Mouse (Mus musculus) hematopoietic stem cell, adult 5-6 weeks (primary cell): ENCODE measurements around the gene Cmya5. TPM values are rescaled to one million over a fixed set of nuclear protein-coding genes. Genes with fewer than 3 reads are reported as not detected.
"Not testable (repeated sequence)": the region's sequence is repeated elsewhere in the genome, so short reads cannot be mapped to it uniquely, and the experiment has no call there.

Experiments used
- ATAC-seq, 2 experiments: fragments of 125-278 bp in 1 of 2; replicated peaks in 1 of 2; 2 replicates each; pipeline ENCODE4 v1.8.0; 2016 to 2017; ENCODE audit warnings: inconsistent platforms in 2 of 2, mild to moderate bottlenecking in 2 of 2, moderate number of reproducible peaks in 2 of 2, low read depth in 1 of 2, moderate TSS enrichment in 1 of 2; ENCODE audit not compliant: low FRiP score in 2 of 2, poor library complexity in 2 of 2, severe bottlenecking in 2 of 2, insufficient read depth in 1 of 2, low TSS enrichment in 1 of 2
- total RNA-seq: library from RNA; stranded (forward); fragments of 172-1452, 232-1000 nt; gene quantifications from 2 replicates; pipeline ENCODE4 v1.2.3, GENCODE M21; 2017

Gene Cmya5
- 0.56 and 0.65 TPM in 2 replicates for total RNA-seq

DNA sequence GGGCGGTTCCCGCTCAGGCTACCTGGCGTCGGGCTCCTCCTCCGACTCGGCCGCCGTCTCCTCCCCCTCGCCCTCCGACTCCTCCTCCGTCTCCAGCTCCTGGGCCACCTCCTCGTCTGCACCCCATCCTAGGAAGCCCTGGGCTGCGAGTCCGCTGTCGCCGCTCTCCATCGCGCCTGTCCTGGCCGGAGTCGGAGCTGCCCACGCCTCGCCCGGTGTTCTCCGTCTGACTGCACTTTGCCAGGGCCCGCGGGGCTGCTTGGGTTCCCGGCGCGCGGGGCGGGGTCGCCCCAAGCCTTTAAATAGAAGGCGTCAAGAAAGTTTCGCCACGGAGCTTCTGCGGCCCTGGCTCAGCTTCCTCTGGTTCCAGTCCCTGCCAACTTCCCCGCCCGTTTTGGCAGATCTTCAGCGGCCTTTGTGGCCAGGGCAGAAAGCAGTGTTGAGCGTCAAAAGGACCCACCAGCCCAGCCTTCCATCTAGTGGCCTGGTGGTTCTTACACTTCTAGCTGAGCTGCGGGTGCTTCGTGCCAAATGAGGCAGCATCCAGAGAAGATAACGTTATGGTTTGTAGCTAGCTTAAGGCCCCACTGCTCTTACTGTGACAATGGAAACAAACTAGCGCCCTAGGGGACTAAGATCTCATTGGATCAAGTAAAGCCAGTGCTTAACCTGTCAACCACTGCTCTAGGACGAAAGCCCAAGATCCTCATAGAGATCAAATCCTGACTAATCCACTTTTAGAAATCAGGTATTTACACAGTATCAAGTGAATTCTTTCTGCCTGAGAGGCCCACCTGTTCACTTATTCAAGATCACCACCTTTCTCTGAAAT, at the start of gene Cmya5:
Cmya5 (minus strand) TSS at position 389 of the 832 bp plus-strand sequence.
- peak; percentile 93 to 98 for ATAC-seq

DNA sequence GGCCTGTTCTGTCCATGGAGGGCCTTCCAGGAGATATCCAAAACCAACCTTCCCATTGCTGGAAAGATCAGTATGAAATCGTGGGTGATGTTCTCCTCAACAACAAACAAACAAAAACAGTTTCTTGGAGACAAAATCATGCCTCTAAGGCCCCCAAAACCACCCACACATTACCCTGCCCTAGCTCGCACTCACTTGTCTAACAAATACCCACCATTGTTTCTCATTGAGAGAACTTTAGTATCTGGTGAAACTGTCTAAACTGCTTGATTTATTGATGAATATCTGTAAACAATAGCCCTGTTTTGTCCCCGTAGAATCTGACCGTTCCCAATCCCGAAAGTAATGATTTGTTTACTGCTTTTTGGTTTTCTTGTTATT, 48.1 kb upstream of the Cmya5 start:
- ATAC-seq = no peak

DNA sequence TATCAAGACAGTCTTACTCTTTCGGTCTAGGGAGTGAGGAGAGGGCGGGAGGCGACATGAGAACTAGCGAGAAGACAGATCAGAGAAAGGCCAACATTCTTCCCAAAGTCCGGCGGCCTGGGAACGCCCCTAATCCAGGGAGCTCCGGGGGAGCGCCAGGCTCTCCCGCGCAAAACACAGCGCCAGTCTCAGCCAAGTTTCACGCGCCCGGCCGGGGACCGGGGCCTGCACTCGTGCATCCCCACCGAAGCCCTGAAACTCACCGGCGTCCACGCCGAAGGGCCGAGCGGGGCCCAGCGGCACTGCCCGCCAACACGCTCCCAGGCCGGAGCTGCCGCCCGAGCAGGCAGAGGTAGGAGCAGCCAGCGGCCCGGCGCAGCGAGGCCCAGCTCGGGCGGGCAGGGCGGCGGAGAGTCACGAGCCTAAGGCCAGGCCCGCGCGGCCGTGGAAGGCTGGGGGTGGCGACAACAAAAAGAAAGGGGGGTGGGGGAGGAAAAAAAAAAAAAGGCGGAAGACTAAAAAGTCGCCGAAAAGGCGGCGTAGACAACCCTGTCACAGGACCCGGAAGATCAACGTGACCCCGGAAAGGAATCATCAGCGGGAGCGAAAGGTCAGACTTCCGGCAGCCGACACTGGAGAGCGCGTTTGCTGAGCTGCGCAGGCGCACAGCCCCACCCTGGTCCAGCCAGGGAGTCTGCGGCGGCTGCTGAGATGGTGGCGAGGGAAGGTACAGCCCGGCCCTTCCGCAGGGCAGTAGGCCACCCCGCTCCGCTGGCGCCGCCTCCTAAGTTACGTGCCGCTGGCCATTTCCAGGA, 47.5 kb upstream of the Cmya5 start, which contains the start of gene Tent2:
Tent2 (minus strand) TSS at position 555 of the 815 bp plus-strand sequence.
- ATAC-seq = peak; percentile 96 to 99

DNA sequence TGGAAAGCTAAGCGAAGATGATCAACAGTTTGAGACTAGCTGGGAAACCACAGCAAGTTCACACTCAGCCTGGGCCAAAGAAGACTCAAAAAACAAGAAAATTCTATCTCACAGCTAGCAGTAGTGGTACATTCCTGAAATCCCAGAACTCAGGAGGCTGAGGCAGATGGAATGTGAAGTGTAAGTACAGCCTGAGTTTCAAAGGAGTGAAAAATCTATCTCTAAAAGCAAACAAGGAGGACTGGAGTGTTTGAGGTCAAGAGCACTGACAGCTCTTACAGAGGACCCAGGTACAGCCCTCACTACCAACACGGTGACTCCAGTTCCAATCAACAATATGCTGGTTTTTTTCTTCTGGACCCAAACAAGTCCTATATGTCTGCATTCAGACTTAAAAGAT, 44.9 kb upstream of the Cmya5 start:
- no peak for ATAC-seq

DNA sequence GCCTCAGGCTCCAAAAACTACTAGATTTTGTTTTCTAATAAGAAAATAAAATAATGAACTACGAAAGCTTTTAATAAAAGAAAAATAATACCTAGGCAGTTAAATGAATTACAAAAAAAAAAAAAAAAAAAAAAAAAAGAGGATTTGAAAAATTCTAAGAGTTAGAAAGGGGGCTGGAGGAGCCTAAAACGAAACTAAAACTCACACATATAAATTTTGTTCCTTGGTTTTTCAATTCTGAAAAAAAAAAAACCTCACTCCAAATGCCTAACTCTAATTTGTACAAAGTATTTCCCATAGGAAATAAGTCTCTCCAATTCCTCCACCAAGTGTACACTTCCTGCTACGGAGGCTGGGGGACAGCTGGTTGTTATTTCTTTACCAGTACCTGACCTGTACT, 44.2 kb upstream of the Cmya5 start:
- no peak for ATAC-seq

DNA sequence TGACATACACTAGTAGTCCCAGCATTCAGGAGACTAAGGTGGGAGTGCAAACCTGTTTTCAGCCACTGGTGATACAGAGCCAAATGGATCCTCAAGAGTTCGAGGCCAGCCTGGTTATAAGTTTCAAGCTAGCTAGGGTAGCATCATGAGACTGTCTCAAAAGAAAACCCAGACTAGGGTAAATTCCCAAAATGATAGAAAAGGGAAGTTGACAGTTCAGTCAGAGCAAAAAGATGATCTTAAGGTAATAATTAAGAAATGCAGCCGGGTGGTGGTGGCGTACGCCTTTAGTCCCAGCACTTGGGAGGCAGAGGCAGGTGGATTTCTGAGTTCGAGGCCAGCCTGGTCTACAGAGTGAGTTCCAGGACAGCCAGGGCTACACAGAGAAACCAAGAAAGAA, 43.3 kb upstream of the Cmya5 start:
- ATAC-seq = not testable (repeated sequence)

DNA sequence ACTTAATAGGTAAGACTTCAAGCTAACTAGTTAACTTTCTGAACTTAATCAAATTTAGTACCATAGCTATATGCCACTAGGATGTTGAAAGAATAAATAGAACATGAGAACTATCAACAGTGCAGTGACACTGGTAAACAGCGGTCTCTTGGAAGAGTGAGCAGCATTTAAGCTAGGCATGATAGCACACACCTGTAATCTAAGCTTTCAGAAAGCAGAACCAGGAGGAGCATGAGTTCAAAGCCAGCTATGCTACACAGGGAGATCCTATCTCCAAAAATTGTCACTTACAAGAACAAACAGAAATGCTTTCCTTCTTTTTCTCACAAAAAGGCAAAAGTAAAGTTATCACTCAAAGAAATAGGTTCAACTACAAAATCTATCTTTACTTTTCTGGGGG, 35.8 kb upstream of the Cmya5 start:
- ATAC-seq = no peak

DNA sequence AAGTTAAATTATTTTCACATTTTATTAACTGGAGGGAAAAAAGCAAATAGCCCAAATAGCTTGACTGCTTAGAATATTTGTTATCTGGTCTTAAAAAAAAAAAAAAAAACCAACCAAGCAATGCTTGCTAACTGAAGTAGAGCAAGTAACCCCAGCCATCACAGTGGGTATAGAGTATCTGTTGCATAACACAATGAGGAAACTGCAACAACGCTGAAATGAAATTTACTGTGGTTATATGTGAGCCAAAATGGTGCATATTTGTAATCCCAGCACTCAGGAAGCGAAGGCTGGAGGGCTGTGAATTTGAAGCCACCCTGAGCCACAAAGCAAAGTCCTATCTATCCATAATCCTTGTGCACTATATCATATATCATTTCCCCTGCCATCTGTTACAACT, 35.0 kb upstream of the Cmya5 start:
- ATAC-seq = peak in 1 of 2 experiments; percentile 48; a peak in 1 of 4 replicates

DNA sequence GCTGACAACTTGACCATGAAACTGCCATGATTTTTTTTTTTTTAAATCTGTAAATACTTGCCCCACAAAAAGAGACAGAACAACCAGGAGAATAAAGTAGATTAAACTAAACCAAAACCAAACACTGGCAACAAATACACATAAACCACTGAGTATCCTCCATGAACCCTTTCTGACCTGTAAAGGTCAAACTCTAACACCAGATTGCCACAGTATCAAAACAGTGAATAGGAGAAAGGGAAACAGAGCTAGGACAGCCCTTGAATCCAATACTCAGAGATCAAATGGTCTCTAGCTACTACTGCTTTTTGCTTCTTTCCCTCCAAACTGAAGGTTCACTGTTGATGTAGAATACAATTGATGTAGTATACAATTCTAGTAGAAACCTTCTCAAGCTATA, 33.0 kb upstream of the Cmya5 start:
- no peak for ATAC-seq

DNA sequence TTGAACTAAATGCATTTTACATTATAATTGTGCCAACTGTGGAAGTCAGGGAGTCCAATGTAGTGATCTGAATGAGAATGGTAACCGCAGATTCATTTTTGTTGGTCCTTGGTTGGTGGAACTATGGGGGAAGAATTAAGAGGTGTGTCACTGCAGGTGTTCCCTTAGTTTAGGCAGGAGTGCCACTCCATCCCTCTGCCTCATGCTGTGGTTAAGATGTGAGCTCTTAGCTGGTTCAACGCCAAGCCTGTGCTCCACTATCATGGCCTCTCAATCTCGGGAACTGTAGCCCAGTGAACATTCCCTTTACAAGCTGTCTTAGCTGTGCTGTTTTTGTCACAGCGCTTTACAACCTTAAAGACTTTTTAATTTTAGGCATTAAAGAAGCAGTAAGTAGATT, 18.8 kb upstream of the Cmya5 start:
- ATAC-seq = no peak

DNA sequence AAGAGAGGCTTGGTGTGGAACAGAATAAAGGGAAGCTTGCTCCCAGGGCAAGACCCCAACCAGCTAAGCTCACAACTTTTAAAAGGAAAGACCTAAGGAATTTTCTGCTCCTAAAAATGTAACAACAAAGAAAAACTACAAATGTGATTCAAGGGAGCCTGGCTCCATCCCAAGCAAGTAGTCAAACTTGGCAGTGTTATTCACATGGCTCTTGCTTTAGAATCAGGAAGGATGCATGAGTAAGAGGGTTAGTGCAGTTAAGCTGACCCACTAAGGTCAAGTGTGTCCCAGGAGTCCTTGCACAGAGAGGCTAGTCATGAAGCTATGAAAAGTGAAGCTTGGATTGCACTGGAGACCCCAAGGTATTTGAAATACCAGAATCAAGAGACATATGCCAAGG, 17.9 kb upstream of the Cmya5 start:
- ATAC-seq = no peak

DNA sequence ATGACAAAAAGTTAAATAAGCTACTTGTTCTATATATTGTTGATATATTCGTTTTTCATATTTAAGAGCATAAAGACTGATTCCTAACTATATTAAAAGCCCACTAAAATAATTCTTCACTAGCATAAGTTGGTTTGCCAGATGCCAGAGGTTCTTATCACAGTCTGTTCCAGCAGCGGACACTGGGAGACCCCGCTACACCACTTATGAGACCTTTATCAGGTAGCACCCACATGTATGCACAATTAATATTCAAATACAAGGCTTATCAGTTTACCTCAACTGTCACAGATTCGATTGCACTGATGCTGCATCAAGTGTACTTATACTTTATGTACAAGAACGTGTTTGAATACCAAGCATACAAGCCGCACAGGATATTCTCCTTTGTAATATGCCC, 13.7 kb upstream of the Cmya5 start:
- no peak for ATAC-seq

DNA sequence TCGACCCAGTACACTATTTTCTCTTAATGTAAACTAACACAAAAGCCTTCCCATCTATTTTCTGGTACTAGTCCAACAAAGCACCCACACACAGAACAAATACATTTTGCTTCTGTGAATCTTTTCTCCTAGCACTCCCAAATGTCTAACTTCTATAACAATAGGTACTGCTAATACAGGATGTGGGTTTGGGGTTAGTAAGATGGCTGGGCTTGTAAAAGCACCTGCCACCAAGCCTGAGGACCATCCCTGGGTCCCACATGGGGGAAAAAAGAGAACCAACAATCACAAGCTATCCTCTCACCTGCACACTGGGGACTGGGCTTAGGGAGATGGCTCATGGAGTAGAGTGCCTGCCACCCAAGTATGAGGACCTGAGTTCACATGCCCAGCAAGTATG, 8.8 kb upstream of the Cmya5 start:
- ATAC-seq = no peak

DNA sequence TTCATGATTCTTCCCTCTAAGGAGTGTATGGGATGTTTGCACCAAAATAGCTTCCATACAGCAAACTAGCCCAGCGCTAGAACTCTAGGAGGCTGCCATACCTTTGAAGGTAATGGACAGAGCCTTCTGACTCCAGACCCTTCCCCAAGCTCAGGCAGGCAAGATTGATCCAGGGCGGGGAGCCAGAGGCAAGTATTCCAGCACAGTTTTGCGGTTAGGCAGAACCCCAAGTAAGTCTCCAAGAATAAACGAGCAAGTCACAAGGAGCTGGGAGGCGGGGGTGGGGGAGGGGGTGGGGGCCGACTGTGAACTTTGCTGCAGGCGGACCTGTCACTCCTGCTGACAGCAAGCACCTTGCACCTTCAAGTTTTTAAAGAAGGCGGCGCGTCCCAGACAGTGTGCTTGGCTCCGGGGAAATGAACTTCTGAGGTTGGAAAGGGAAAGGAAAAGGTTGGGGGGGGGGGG, 673 bp downstream of the Cmya5 start:
- ATAC-seq = no peak

DNA sequence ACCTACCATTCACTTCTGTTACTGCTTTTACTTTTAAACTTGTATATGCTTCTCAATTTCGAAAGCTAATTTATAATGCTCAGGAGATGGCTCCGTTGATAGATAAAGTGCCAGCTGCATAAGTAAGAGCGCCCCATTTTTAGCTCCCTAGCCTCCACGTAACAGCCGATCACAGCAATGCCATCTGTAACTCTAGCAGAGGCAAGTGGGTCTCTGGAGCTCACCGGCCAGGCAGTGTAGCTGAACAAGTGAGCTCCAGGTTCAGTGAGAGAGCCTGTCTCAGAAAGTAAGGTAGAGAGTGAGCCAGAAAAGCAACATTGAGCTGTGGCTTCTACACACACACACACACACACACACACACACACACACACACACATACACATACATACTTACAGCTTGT, 3.3 kb downstream of the Cmya5 start:
- no peak for ATAC-seq

DNA sequence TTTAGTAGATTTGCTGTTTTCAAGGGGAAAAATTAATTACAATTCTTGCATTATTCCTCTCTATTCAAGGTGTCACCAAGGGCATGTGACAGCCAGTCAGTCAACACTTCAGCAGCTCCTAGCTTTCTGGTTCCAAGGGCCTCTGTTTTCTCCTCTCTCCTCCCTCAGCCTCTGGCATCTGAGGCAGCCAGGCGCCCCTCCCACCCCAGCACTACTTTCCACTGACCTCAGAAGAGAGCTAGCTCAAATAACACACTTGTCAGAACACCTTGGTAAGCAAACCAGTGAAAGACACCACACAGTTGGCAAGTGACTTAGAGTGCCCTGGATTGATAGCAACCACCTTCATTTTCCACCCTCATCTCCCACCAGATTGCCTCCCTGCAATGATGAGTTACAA, 6.5 kb downstream of the Cmya5 start:
- no peak for ATAC-seq

DNA sequence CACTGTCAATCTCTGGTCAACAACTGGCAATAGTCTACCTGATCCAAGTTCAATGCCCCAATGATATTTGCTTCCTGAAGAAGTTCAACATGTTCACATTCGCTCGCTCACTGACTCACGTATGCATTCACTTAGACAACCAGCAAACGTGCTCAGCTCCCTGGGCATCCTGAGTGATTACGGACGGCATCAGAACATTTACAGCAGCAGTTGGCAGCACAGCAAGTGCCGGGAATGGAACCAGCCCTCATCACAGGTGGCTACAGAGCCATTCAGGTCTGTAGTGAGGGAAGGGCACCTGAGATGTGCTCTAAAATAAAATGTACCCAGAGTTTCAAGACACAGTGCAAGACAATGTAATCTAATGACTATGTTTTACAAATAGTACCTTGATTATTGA, 7.4 kb downstream of the Cmya5 start:
- no peak for ATAC-seq

DNA sequence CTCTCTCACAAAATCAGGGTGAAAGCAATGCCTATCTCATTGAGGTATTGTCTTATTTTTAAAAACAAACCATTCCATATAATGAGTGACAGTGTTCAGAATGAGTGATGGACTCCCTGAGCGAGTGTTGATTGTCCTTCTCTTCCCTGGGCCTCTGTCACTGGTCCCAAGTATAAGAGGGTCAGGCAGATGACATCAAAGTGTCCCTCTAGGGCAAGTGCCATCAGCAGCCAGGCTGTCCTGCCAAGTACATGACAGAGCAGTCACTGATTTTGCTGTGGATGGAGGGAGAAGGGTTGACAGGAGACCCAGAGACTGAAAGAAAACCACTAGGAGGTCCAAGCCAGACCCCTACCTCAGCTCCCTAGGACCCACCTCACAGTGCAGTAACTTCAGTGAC, 8.3 kb downstream of the Cmya5 start:
- no peak for ATAC-seq
